Mouse (Mus musculus): ENCODE results near the gene Foxp1. TPM values are rescaled to one million over a fixed set of nuclear protein-coding genes. Genes with fewer than 3 reads are reported as not detected.

Foxp1 gene
- polyA plus RNA-seq, 1 experiment from 2014 or later = 70.4 TPM

DNA sequence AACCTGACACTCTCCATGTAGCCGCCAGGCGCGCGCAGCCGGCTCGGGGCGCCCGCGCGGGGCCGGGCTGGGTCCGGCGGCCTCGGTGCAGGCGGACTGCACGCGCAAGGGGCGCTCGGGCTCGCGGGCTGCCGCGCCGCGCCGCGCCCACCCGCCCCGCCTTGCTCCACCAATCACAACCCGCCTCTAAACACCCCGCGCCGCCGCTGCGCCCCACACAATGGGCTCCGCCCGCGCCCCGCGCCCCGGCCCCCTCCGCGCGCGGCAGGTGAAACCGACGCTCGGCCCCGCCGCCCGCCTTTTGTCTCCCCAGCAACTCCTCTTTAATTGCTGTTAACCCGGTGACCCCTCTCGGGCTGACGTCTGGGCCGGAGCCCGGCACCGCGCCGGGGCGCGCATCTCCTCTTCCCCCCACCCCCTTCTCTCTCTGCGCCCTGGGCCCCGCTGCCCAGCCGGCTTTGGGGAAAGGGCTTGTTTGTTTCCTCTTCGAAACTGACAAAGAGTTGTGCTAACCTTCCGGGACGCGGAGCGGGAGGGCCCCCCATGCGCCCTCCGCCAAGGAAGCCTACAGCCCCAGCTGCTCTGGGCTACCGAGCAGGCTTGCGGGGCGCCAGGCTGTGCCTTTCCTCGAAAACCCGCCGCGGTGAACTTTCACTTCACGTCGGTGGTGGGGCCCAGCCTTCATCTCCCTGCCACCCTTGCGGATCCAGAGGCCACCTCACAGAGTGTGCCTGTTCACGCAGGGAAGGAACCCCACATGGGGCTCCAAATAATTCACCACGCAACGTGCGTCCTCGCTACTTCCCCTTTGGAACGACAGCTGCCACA, 494.1 kb downstream of the Foxp1 start:
- ATAC-seq = peak; percentile 97
- Histone ChIP-seq H3K4me2 (replicated peaks) (peak overlapping the region; percentile 72), H3K27me3 (peaks cover 8% of the 10 kb centered on the region; the same call in 1 of the 2 replicates), H3K4me3 (replicated peaks) (peak overlapping the region; percentile 69), H3K27ac (peak overlapping the region; percentile 89), H3K4me1 (replicated peaks) (peaks cover 44% of the 10 kb centered on the region), H3K9me3 (no peaks in the 10 kb centered on the region), H3K36me3 (no peaks in the 10 kb centered on the region), H3K9ac (replicated peaks) (peak overlapping the region; percentile 72)
- under 1% methylated on average over 74 of the region's 87 CpGs for WGBS

DNA sequence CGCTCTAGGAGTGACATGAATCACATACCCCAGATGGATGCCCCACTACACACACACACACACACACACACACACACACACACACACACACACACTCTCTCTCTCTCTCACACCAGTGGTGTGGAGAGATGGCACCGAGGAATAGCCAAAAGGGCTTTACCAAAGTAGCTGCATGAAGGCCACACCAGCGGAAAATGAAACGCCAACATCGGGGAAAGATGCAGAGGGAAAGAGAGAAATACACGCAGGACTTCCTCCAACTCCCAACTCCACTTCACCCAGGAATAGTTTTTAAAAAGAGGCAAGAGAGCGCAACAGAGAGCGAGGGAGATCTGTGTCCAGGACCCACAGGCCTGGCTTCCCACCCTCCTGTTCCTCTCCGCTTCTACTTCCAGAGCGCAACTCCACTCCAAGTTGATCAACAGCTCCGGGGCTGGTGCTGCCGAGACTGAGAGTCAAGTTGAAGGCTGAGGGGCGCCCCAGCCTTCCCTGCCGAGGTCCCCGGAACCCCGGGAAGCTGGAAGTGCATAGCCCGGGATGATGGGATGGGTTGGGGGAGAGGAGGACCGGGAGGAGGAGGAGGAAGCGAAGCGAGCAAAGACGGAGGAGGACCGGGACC, 494.9 kb downstream of the Foxp1 start:
- WGBS = 0% methylated on average over 22 of the region's 22 CpGs
- H3K4me1 ChIP-seq (replicated peaks) = peaks cover 39% of the 10 kb centered on the region

DNA sequence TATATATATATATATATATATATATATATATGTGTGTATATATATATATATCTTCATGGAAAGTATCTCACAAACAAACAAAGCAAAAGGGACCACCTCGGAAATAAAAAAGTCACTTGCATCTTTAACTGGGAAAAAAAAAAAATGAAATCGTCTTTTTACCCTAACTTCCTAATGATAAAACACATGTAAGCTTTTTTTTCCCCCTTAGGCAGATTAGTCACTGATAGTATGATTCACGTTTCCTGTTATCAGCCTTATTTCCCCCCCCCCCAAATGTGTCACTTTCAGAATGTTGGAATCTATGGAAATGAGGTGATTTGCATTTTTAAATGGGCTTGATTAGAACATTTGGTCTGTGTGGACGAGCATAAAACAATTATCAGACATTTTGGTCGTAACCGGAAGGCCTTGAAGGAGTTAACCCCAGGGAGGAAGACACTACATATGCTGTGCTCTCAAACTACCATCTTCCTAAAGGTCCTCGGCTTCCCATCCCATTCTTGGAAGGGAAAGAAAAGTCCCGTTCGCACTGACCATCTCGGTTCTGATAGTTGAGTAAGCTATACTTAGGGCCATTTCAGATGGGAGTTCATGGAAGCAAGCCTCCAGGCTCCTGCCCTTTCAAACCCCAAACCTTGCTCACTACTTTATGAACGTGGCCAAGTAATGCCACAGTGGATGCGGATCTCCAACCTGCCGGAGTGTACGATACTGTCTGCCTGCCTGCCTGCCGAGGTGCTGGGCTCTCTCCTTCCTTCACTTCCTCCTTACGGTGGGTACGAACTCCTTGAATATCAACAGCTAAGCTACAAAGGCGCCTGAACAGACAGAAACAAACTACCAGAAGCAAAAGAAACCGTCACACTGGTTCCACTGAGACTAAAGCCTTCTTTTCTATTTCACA, 495.6 kb downstream of the Foxp1 start:
- ATAC-seq = no peak

More for the DNA sequence above, 494.9 kb downstream of the Foxp1 start:
- Histone ChIP-seq H3K9me3 (no peaks in the 10 kb centered on the region), H3K4me2 (replicated peaks) (peak overlapping the region; percentile 72), H3K27me3 (peaks cover 8% of the 10 kb centered on the region; the same call in 1 of the 2 replicates), H3K9ac (replicated peaks) (peak overlapping the region; percentile 72), H3K4me3 (replicated peaks) (peak overlapping the region; percentile 69), H3K36me3 (no peaks in the 10 kb centered on the region), H3K27ac (peak overlapping the region; percentile 89)
- ATAC-seq = no peak

GRCm38 (mm10) chr6:99026040-99026439, 496.5 kb downstream of the Foxp1 start:
- Histone ChIP-seq H3K9me3 (no peaks in the 10 kb centered on the region), H3K4me2 (replicated peaks) (peak overlapping the region; percentile 46), H3K9ac (replicated peaks) (peak overlapping the region; percentile 46; the same call in 1 of the 2 replicates), H3K27me3 (peaks cover 5% of the 10 kb centered on the region; the same call in 1 of the 2 replicates), H3K4me1 (replicated peaks) (peaks cover 47% of the 10 kb centered on the region), H3K4me3 (replicated peaks) (peak overlapping the region; percentile 26), H3K27ac (no peak overlapping the region), H3K36me3 (no peaks in the 10 kb centered on the region)
- WGBS = 50% methylated on average over 3 of the region's 3 CpGs
- no peak for ATAC-seq

More for the DNA sequence above, 495.6 kb downstream of the Foxp1 start:
- no peaks in the 10 kb centered on the region for H3K9me3 ChIP-seq
- no peaks in the 10 kb centered on the region for H3K36me3 ChIP-seq
- H3K27ac ChIP-seq = peak overlapping the region; percentile 89
- peak overlapping the region; percentile 69 for H3K4me3 ChIP-seq (replicated peaks)
- 14% methylated on average over 19 of the region's 19 CpGs for WGBS
- H3K4me2 ChIP-seq (replicated peaks) = peak overlapping the region; percentile 72
- H3K27me3 ChIP-seq = peaks cover 8% of the 10 kb centered on the region; the same call in 1 of the 2 replicates
- peak overlapping the region; percentile 72 for H3K9ac ChIP-seq (replicated peaks)
- peaks cover 42% of the 10 kb centered on the region for H3K4me1 ChIP-seq (replicated peaks)

DNA sequence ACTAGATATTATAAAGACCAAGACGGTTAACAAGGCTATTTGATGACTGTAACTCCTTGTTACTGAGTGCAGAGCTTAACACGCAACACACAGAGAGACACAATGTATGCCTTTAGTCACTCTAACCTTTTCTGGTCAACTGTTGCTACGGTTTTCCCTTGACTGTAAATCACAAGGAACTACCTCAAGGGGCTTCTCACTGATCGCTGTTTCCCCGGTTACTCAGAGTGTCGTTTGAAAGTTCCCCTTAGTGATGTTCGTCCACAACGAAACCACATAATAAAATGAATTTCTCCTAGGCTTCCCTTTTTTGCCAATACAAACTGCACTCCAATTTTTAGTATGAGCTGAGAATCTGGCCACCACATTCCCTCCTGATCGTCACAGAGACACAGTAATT, 497.9 kb downstream of the Foxp1 start:
- WGBS = 39% methylated on average over 9 of the region's 9 CpGs
- H3K27ac ChIP-seq = peak overlapping the region; percentile 26; the same call in 1 of the 2 replicates
- H3K4me3 ChIP-seq (replicated peaks) = peak overlapping the region; percentile 21

DNA sequence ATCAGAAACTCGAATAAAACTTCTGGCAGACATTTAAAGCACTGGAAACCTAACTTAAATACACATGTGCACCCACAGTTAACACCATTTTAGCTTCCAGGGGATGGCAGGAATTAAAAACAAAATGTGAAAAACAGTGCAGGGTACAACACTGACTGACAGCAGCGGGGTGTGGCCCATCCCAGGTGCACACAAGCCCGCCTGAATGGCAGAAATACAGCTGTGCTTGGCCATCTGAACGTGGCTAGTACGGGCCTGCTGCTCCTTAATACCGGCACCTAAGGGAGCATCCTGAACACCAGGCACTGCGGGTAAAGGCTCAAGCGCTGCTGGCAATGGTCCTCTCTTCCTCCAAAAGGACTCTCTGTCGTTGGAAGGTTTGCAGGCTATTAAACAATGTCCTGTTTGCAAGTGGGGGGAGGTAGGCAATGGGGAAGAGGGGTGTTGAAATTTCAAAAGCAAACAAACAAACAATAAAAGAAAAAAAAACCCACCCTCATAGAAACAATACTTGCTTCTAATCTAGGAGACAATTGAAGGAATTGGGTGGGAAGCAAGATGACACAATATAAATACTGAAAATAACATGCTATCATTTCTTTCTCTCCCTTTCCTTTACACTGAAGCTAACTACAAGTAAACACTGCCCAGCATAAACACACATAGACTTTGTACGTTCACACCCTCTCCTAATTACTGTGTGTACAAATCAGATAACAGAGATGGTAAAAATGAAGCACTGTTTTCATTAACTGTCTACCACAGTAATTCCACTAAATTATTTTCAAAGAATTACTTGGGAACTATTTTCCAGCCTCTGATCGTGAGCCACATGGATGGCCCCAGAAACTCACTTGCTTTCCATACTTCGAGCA, 501.7 kb downstream of the Foxp1 start:
- H3K4me2 ChIP-seq (replicated peaks) = 0 out of 2 replicates have a peak overlapping the region, but pooled peaks have one; percentile 3
- H3K27ac ChIP-seq = no peak overlapping the region
- 56% methylated on average over 12 of the region's 12 CpGs for WGBS
- peaks cover 66% of the 10 kb centered on the region for H3K4me1 ChIP-seq (replicated peaks)
- H3K36me3 ChIP-seq = no peaks in the 10 kb centered on the region
- no peak for ATAC-seq
- peaks cover 5% of the 10 kb centered on the region; the same call in 1 of the 2 replicates for H3K27me3 ChIP-seq
- no peaks in the 10 kb centered on the region for H3K9me3 ChIP-seq
- no peak overlapping the region for H3K4me3 ChIP-seq (replicated peaks)
- H3K9ac ChIP-seq (replicated peaks) = 0 out of 2 replicates have a peak overlapping the region, but pooled peaks have one; percentile 8

More for the DNA sequence above, 497.9 kb downstream of the Foxp1 start:
- Histone ChIP-seq H3K4me2 (replicated peaks) (peak overlapping the region; percentile 46), H3K9ac (replicated peaks) (0 out of 2 replicates have a peak overlapping the region, but pooled peaks have one; percentile 7), H3K4me1 (replicated peaks) (peaks cover 61% of the 10 kb centered on the region), H3K27me3 (peaks cover 5% of the 10 kb centered on the region; the same call in 1 of the 2 replicates), H3K9me3 (no peaks in the 10 kb centered on the region), H3K36me3 (no peaks in the 10 kb centered on the region)
- ATAC-seq = no peak

DNA sequence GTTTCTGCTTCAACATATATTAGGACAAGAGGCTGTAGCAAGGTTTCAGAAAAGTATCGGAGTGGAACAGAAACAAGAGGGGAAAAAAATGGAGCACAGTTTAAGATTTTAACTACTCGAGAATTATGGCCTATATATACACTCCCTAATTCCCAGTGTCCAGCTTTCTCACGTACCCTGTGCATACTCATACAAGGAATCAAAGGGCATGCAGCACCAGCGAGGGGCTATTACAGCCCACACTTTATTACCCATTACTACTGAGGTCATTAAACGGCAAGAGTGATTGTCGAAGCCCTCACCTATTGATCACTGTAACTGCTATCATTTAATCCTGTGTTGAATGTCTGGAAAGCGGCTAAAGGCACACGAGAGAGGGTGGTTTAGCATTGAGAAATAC, 502.8 kb downstream of the Foxp1 start:
- peaks cover 61% of the 10 kb centered on the region for H3K4me1 ChIP-seq (replicated peaks)
- H3K27me3 ChIP-seq = peaks cover 5% of the 10 kb centered on the region; the same call in 1 of the 2 replicates
- H3K9me3 ChIP-seq = no peaks in the 10 kb centered on the region
- 68% methylated on average over 8 of the region's 8 CpGs for WGBS
- no peak overlapping the region for H3K4me3 ChIP-seq (replicated peaks)
- 0 out of 2 replicates have a peak overlapping the region, but pooled peaks have one; percentile 11 for H3K9ac ChIP-seq (replicated peaks)
- no peak for ATAC-seq
- H3K4me2 ChIP-seq (replicated peaks) = no peak overlapping the region
- H3K36me3 ChIP-seq = no peaks in the 10 kb centered on the region
- no peak overlapping the region for H3K27ac ChIP-seq

GRCm38 (mm10) chr6:99019266-99019665, 503.3 kb downstream of the Foxp1 start:
- no peak overlapping the region for H3K27ac ChIP-seq
- no peak for ATAC-seq

GRCm38 (mm10) chr6:99013866-99014502, 508.5 kb downstream of the Foxp1 start:
- H3K9me3 ChIP-seq = no peaks in the 10 kb centered on the region
- H3K27ac ChIP-seq = peak overlapping the region; percentile 61
- H3K4me1 ChIP-seq (replicated peaks) = peaks cover 68% of the 10 kb centered on the region
- H3K4me3 ChIP-seq (replicated peaks) = no peak overlapping the region
- WGBS = 16% methylated on average over 16 of the region's 16 CpGs
- peak; percentile 68 for ATAC-seq
- H3K27me3 ChIP-seq = no peaks in the 10 kb centered on the region
- H3K4me2 ChIP-seq (replicated peaks) = peak overlapping the region; percentile 29
- 0 out of 2 replicates have a peak, but pooled peaks cover 5% of the 10 kb centered on the region for H3K36me3 ChIP-seq
- H3K9ac ChIP-seq (replicated peaks) = no peak overlapping the region

More at GRCm38 (mm10) chr6:99019266-99019665, 503.3 kb downstream of the Foxp1 start:
- Histone ChIP-seq H3K9ac (replicated peaks) (0 out of 2 replicates have a peak overlapping the region, but pooled peaks have one; percentile 11), H3K4me2 (replicated peaks) (no peak overlapping the region), H3K4me1 (replicated peaks) (peaks cover 61% of the 10 kb centered on the region), H3K4me3 (replicated peaks) (no peak overlapping the region), H3K27me3 (peaks cover 2% of the 10 kb centered on the region; the same call in 1 of the 2 replicates), H3K9me3 (no peaks in the 10 kb centered on the region), H3K36me3 (no peaks in the 10 kb centered on the region)
- WGBS = 43% methylated on average over 9 of the region's 9 CpGs
